Mouse (Mus musculus): ENCODE data around the gene Scamp2. TPM values are rescaled to one million over a fixed set of nuclear protein-coding genes. Genes with fewer than 3 reads are reported as not detected.
A peak's percentile ranks its signal among the peaks of the same experiment; 100 is the strongest.

The Scamp2 gene
- polyA plus RNA-seq, 1 experiment, result 144 TPM

GRCm38 (mm10) chr9:57547869-57548268 lies 12.9 kb upstream of the Scamp2 start:
- TF ChIP-seq CTCF (IDR thresholded peaks at IDR 0.05; ENCODE audit: low read depth, low read length), result no peak
- TF ChIP-seq POLR2A (IDR thresholded peaks at IDR 0.05; ENCODE audit: borderline replicate concordance, low read depth, low read length), result no peak
- Histone ChIP-seq H3K4me1 (ENCODE audit: control insufficient read depth, insufficient read depth, low read length) (peaks cover 6% of the 10 kb centered on the region), H3K27ac (ENCODE audit: insufficient read depth, low read depth, low read length) (no peak overlapping the region), H3K4me3 (ENCODE audit: insufficient read depth, low read length) (no peak overlapping the region)

DNA sequence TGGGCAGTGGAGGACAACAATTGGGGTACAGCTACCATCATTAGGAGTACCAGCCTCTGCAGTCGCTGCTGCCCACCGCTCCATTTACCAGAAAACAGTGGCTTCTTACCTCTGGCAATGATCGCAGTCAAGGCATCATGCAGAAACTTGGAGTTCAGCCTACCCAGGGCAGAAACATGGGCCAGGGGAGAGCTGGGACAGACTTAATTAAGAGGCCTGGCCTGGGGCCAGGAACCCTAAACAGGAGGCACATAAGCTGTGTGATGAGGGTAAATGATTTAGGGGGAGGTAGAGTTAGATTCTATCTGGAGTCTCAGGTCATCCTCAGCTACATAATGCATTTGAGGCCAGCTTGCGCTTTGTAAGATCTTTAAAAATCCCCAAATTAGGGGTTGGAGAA lies 11.6 kb upstream of the Scamp2 start:
- no peak for TF ChIP-seq CTCF (IDR thresholded peaks at IDR 0.05; ENCODE audit: low read depth, low read length)
- no peak for TF ChIP-seq POLR2A (IDR thresholded peaks at IDR 0.05; ENCODE audit: borderline replicate concordance, low read depth, low read length)
- H3K27ac ChIP-seq (ENCODE audit: insufficient read depth, low read depth, low read length), result no peak overlapping the region
- no peak overlapping the region for H3K4me3 ChIP-seq (ENCODE audit: insufficient read depth, low read length)
- peaks cover 9% of the 10 kb centered on the region for H3K4me1 ChIP-seq (ENCODE audit: control insufficient read depth, insufficient read depth, low read length)

GRCm38 (mm10) chr9:57550126-57550862 lies 10.4 kb upstream of the Scamp2 start:
- H3K4me3 ChIP-seq (ENCODE audit: insufficient read depth, low read length), result no peak overlapping the region
- TF ChIP-seq POLR2A (IDR thresholded peaks at IDR 0.05; ENCODE audit: borderline replicate concordance, low read depth, low read length), result no peak
- H3K4me1 ChIP-seq (ENCODE audit: control insufficient read depth, insufficient read depth, low read length), result peaks cover 13% of the 10 kb centered on the region

DNA sequence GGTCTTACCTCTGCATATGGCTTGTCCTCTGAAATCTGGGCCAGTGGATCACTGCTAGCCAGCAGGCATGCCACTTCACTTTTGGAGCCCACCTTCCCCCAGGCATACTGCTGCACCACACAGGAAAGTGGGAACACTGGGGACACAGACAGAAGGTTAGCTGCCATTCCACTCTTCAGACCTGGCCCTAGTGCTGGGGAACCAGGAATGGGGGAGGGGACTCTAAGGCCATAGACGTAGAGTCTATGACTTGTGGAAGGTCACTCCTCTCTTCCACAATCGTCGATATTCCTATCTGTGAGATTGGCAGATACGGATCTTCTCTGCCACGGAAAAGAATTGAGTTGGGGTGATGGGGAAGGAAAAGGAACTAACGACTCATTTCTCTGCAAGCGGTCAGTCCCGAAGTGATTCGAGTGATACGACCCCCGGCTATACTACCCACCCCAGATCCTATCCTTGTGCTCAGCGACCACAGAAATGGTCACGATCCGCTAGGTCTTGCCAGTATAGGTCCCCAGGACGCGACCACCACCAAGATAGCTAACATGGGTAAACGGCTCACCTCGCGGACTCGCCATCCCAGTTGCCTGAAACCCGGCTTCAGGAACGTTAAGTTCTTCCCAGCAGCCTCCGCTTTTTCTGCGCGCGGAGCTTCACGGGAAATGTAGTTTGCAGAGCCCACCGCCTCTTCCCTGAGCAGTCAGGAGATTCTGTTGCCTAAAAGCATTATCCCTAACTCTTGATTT lies 8.4 kb upstream of the Scamp2 start, which contains the start of gene Mpi:
Mpi (minus strand) TSS at position 625 of the 749 bp plus-strand sequence.
- H3K4me1 ChIP-seq (ENCODE audit: control insufficient read depth, insufficient read depth, low read length), result peaks cover 20% of the 10 kb centered on the region

More at GRCm38 (mm10) chr9:57550126-57550862, 10.4 kb upstream of the Scamp2 start:
- H3K27ac ChIP-seq (ENCODE audit: insufficient read depth, low read depth, low read length), result no peak overlapping the region

GRCm38 (mm10) chr9:57553119-57553518 lies 7.6 kb upstream of the Scamp2 start:
- no peak overlapping the region for H3K27ac ChIP-seq (ENCODE audit: insufficient read depth, low read depth, low read length)
- TF ChIP-seq CTCF (IDR thresholded peaks at IDR 0.05; ENCODE audit: low read depth, low read length), result no peak
- TF ChIP-seq POLR2A (IDR thresholded peaks at IDR 0.05; ENCODE audit: borderline replicate concordance, low read depth, low read length), result no peak
- H3K4me1 ChIP-seq (ENCODE audit: control insufficient read depth, insufficient read depth, low read length), result peaks cover 26% of the 10 kb centered on the region
- H3K4me3 ChIP-seq (ENCODE audit: insufficient read depth, low read length), result no peak overlapping the region

More for the DNA sequence above, 8.4 kb upstream of the Scamp2 start, which contains the start of gene Mpi:
- no peak within 1 kb of the TSS for H3K27ac ChIP-seq (ENCODE audit: insufficient read depth, low read depth, low read length)
- H3K4me3 ChIP-seq (ENCODE audit: insufficient read depth, low read length), result peak within 1 kb of the TSS; percentile 82
- TF ChIP-seq POLR2A (IDR thresholded peaks at IDR 0.05; ENCODE audit: borderline replicate concordance, low read depth, low read length) (no peak), CTCF (IDR thresholded peaks at IDR 0.05; ENCODE audit: low read depth, low read length) (no peak)

- TF ChIP-seq CTCF (IDR thresholded peaks at IDR 0.05; ENCODE audit: low read depth, low read length), result no peak
- H3K4me3 ChIP-seq (ENCODE audit: insufficient read depth, low read length), result no peak overlapping the region
- H3K27ac ChIP-seq (ENCODE audit: insufficient read depth, low read depth, low read length), result no peak overlapping the region
- peaks cover 39% of the 10 kb centered on the region for H3K4me1 ChIP-seq (ENCODE audit: control insufficient read depth, insufficient read depth, low read length)
Measured at GRCm38 (mm10) chr9:57554753-57555152, 6.0 kb upstream of the Scamp2 start.

- TF ChIP-seq CTCF (IDR thresholded peaks at IDR 0.05; ENCODE audit: low read depth, low read length) (no peak), POLR2A (IDR thresholded peaks at IDR 0.05; ENCODE audit: borderline replicate concordance, low read depth, low read length) (no peak)
- peak overlapping the region; percentile 83 for H3K27ac ChIP-seq (ENCODE audit: insufficient read depth, low read depth, low read length)
- no peak overlapping the region for H3K4me3 ChIP-seq (ENCODE audit: insufficient read depth, low read length)
- peaks cover 40% of the 10 kb centered on the region for H3K4me1 ChIP-seq (ENCODE audit: control insufficient read depth, insufficient read depth, low read length)
Measured at GRCm38 (mm10) chr9:57557215-57557614, 3.5 kb upstream of the Scamp2 start.

DNA sequence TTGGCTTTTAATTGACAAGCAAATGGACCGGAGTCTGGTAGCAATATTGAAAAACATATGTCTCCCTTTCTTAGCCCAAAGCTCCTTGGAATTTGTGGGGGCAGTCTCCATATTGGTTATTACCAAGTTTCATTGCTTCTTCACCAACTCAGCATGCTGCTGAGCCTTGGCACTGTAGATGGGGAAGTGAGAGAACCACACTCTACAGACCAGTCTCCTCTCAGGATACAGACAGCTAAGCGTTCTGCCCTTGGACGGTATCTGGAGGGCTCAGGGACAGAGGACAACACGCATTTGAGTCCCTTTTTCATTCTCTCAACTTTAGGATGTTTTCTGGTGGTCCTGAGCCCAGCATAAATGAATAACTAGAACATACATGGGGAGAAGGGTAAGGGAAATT lies 2.1 kb upstream of the Scamp2 start:
- Histone ChIP-seq H3K4me1 (ENCODE audit: control insufficient read depth, insufficient read depth, low read length) (peaks cover 50% of the 10 kb centered on the region), H3K27ac (ENCODE audit: insufficient read depth, low read depth, low read length) (peak overlapping the region; percentile 56), H3K4me3 (ENCODE audit: insufficient read depth, low read length) (no peak overlapping the region)
- TF ChIP-seq CTCF (IDR thresholded peaks at IDR 0.05; ENCODE audit: low read depth, low read length), result no peak
- TF ChIP-seq POLR2A (IDR thresholded peaks at IDR 0.05; ENCODE audit: borderline replicate concordance, low read depth, low read length), result no peak

DNA sequence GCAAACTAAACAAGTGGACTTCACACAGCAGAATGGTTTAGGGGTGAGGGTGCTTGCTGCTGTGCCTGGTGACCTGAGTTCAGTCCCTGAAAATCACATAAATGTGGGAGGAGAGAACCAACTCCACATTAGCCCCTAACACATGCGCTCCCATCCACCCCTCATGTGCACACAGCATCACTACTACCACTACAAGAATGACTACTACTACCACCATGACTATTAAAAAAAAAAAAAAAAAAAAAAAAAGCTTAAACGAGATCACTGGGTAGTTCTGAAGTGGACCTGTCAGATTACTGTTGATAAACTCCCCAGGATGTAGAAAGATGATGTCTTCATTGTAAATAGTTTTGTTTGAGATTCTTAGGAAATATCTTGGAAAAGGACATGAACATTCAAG lies 1.2 kb upstream of the Scamp2 start:
- Histone ChIP-seq H3K4me3 (ENCODE audit: insufficient read depth, low read length) (no peak overlapping the region), H3K27ac (ENCODE audit: insufficient read depth, low read depth, low read length) (no peak overlapping the region), H3K4me1 (ENCODE audit: control insufficient read depth, insufficient read depth, low read length) (peaks cover 50% of the 10 kb centered on the region)
- TF ChIP-seq POLR2A (IDR thresholded peaks at IDR 0.05; ENCODE audit: borderline replicate concordance, low read depth, low read length) (no peak), CTCF (IDR thresholded peaks at IDR 0.05; ENCODE audit: low read depth, low read length) (no peak)

DNA sequence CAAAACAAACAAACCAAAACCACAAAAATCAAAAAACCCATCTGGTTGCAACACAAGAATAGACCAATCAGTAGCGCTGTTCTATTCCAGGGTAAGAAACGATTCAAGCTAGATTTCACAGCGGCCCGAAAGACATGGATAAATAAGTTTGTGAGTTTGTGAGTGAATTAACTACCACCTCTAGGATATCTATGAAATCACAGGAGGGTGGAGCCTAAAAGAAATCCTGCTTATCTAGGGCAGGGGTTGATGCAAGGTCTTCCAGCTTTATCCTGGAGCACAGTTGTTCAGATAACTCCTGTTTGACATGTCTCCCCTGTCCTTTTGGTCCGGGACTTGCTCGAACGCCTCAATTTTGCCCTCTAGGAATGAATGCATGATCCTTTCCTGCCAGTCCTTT lies 480 bp upstream of the Scamp2 start:
- peaks cover 55% of the 10 kb centered on the region for H3K4me1 ChIP-seq (ENCODE audit: control insufficient read depth, insufficient read depth, low read length)
- H3K4me3 ChIP-seq (ENCODE audit: insufficient read depth, low read length), result peak overlapping the region; percentile 73
- no peak overlapping the region for H3K27ac ChIP-seq (ENCODE audit: insufficient read depth, low read depth, low read length)
- no peak for TF ChIP-seq POLR2A (IDR thresholded peaks at IDR 0.05; ENCODE audit: borderline replicate concordance, low read depth, low read length)
- TF ChIP-seq CTCF (IDR thresholded peaks at IDR 0.05; ENCODE audit: low read depth, low read length), result no peak
